Mouse (Mus musculus) kidney, postnatal 14 days (tissue): ENCODE data around the gene Cdk20.
"Not testable (repeated sequence)": the region's sequence is repeated elsewhere in the genome, so short reads cannot be mapped to it uniquely, and the experiment has no call there.

Source experiments
- DNase-seq: peaks from one replicate; pipeline ENCODE4 v3.0.0; 2022; ENCODE audit warnings: mixed read lengths

The Cdk20 gene

GRCm38 (mm10) chr13:64424347-64424746, 7.8 kb upstream of the Cdk20 start:
- no peak for DNase-seq

- DNase-seq, result no peak
Measured at GRCm38 (mm10) chr13:64425280-64425679, 6.8 kb upstream of the Cdk20 start.

DNA sequence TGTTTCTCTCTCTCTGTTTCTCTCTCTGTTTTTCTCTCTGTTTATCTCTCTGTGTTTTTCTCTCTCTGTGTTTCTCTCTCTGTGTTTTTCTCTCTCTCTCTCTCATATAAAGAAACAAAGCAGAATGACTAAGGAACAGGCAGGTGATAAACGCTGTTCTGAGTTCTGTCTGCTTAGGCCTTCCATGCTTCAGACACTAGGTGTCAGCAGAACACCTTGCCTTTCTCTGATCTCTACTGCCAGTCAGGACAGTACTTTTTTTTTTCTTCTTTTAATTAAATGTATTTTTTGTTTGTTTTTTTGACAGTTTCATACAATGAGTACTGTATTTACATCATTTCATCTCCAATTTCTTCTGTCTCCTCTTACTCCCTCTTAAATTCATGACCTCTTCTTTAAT, 2.8 kb upstream of the Cdk20 start:
- no peak for DNase-seq

DNA sequence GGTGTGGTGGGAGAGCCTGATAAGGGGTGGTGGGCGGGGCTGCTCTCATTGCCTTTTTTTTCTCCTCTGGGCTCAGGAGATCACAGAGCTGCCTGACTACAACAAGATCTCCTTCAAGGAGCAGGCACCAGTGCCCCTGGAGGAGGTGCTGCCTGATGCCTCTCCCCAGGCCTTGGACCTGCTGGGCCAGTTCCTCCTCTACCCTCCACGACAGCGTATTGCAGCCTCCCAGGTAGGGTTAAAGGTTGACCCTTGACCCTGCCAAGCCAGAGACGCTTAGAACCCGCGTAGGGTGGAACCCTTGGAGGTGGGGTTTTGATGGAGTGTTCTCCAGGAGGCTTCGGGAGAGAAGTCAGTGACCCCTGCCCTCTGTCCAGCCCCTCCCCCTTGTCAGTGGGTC, 5.7 kb downstream of the Cdk20 start:
- DNase-seq, result no peak

DNA sequence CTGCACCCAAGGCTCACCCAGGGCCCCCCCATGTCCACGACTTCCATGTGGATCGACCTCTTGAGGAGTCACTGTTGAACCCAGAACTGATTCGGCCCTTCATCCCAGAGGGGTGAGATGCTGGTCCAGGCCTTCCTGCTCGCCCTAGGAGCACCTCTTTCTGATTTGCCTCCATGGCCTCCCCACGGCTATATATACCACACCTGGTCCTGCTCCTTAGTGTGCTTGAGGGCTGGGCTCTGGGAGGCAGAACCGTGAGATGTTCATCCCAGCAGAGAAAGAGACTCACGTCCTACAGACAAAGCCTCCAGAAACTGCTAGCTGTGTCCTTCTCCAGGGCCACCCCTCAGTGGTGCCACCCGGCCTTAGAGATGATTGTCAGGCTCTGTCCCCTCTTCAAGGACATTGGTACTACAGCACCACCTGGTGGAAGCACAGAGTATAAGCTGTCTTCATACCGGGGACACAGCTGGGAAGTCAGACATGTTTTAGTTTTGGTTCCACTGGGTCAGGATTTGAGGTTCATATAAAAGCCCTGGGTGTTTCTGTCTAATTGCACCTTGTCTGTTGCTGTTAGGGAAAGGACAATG, 6.8 kb downstream of the Cdk20 start:
- DNase-seq, result peak; percentile 73

GRCm38 (mm10) chr13:64439471-64439870, 7.4 kb downstream of the Cdk20 start:
- no peak for DNase-seq

DNA sequence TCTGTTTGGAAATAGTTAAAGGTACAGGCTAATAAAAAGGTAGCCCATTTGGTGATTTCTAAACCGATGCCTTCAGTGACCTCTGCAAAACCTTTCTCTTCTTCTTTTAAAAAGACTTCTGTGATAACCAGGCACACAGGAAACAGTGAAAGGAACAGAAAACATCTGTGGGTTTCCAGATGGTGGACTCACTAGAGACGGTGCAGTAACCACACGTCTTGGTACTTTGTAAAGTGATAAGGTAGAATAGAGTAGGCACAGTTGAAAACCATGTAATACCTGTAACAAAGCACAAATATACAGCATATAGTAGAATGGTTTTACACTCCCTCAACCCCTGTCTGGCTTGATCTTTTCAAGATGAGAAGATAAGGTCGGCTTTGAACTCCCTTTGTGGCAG, 8.5 kb downstream of the Cdk20 start:
- DNase-seq, result no peak

GRCm38 (mm10) chr13:64443263-64443894, 11.3 kb downstream of the Cdk20 start:
- peak; percentile 60 for DNase-seq

- DNase-seq, result no peak
Measured at GRCm38 (mm10) chr13:64445254-64445920, 13.3 kb downstream of the Cdk20 start.

GRCm38 (mm10) chr13:64447947-64448346, 15.8 kb downstream of the Cdk20 start:
- peak; percentile 23 for DNase-seq

DNA sequence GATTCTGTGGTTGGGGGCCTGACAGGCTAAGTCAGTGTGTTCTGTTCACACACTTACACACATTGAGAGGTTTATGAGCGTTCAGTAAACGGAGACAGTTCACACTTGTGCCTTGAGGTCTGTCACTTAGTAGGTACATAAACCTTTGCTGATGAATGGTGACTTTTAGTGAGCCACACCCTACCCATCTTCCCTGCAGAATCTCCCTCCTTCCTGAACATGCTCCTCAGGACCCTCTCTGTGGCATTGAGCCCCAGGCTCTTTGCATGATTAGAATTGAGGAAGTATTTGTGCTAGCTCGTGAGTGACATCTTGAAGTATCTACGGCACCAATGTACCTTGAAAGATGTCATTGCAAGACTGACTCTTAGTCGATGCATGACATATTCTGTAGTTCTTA, 16.6 kb downstream of the Cdk20 start:
- DNase-seq, result no peak

- no peak for DNase-seq
Measured at GRCm38 (mm10) chr13:64450001-64450794, 18.1 kb downstream of the Cdk20 start.

- not testable (repeated sequence) for DNase-seq
Measured at GRCm38 (mm10) chr13:64457225-64457978, 25.3 kb downstream of the Cdk20 start.

DNA sequence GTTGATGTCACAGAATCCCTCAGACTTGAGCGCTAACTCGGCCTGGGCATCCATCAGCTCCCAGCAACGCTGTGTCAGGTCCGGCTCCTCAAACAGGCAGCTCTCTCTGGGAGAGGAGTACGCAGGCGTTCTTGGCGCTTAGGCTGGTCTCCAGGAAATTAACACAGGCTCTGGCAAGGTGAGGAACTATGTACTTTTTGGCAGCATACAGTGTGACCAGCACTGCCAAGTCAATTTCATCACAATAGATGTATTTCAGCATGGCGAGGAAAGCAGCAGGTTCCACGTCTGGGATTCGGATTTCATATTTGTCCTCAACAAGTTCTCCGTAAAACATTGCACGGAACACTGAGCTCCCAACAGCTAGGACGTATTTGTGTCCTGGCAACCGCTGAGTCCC, 26.1 kb downstream of the Cdk20 start:
- no peak for DNase-seq

DNA sequence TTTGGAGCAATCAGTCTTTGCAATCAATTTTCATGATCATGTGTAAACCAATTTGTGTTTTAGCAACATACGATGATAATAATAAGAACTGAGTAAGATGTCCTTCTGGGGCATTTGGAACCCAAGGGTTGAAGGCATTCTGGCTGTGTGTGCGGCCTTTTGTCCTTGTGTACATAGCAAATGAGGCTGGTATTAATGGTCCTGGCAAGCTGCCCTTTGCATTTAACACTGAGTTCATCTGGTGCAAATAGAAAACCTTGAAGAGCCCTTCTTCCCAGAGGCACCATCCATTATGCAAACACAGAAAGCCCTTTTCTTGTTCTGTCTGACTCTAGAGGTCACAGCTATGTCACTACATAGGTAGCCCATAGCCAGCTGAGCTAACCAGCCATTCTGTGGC, 30.5 kb downstream of the Cdk20 start:
- peak; percentile 47 for DNase-seq

DNA sequence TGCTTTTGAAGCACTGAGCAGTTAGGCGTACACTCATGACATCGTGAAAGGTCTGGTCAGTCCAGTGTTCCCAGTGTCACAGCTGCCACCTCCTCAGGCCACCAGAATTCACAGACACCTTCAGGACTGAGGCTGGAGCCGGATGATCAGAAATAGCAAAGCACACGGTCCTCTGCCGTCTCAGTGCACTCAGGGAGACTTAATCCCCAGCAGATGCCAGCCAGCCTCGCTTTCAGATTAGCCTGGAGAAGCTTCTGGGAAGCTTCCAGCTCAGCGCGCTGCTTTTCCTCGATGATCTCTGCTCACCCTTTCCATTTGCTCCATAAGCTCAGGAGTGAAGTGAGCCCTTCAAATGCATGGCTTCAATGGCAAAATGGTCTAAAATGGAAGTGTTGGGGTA, 33.1 kb downstream of the Cdk20 start:
- no peak for DNase-seq

GRCm38 (mm10) chr13:64467886-64468285, 35.8 kb downstream of the Cdk20 start:
- peak; percentile 32 for DNase-seq

GRCm38 (mm10) chr13:64477968-64478367, 45.9 kb downstream of the Cdk20 start:
- DNase-seq, result no peak

- DNase-seq, result no peak
Measured at GRCm38 (mm10) chr13:64479960-64480359, 47.8 kb downstream of the Cdk20 start.

- no peak for DNase-seq
Measured at GRCm38 (mm10) chr13:64489886-64490285, 57.8 kb downstream of the Cdk20 start.
